Comparison of ENCODE assay signal across 8 mouse cellular contexts in the genomic region with DNA sequence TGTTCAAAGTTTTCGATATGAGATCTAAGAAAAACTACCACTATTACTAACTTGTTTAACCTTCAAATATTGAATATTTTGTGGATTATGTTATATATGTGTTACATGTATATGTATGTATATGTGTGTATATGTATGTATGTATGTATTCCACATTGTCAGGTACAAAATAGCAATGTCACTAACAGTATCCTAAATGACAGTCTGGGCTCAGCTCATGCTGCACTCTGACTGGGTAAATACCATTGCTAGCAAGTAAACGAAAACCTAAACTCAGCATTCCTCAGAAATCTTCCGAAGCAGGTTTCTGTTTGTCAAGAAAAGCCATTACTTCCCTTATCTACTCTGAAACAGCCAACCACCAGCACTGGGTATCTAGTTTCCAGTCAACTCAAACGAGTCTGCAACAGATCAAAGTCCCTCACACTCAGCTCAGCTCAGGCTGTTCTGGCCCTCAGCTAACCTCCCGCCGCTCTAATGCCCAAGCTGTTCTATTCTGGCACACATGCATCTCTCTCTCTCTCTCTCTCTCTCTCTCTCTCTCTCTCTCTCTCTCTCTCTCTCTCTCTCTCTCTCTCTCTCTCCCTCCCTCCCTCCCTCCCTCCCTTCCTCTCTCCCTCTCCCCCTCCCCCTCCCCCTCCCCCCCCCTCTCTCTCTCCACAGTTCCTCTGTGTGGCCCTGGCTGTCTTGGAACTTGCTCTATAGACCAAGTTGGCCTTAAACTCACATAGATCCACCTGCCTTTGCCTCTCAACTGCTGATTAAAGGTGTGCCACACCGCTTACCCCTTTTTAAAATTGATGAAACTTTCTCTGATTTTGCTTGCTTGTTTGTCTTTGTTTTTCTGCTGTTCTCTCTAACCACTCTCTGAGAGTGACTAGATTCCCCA. TPM values are rescaled to one million over a fixed set of nuclear protein-coding genes. Genes with fewer than 3 reads are reported as not detected.
DNase-seq lines count a peak whose midpoint lies in the region; ATAC-seq and TF ChIP-seq lines count a peak whose summit lies in the region.

No protein-coding gene starts in this region.

- no peaks in the 10 kb centered on the region for H3K36me3 ChIP-seq in lung, embryonic 15.5 days
- no peaks in the 10 kb centered on the region for H3K36me3 ChIP-seq in embryonic facial prominence, embryonic 11.5 days (replicated peaks; ENCODE audit: control insufficient read depth, insufficient read depth, low read depth, low read length)
- H3K36me3 ChIP-seq in kidney, postnatal 0 days (ENCODE audit: insufficient read depth, low read length), result no peaks in the 10 kb centered on the region
- no peaks in the 10 kb centered on the region for H3K36me3 ChIP-seq in myocyte (ENCODE audit: control insufficient read depth, insufficient read depth)
- no peaks in the 10 kb centered on the region for H3K36me3 ChIP-seq in hindbrain, postnatal 0 days (ENCODE audit: insufficient read depth, low read length)

- H3K4me3 ChIP-seq in lung, embryonic 15.5 days, result no peak overlapping the region
- no peak overlapping the region for H3K4me3 ChIP-seq in embryonic facial prominence, embryonic 11.5 days (ENCODE audit: low read depth, low read length)
- H3K4me3 ChIP-seq in kidney, postnatal 0 days (replicated peaks; ENCODE audit: low read depth, low read length), result no peak overlapping the region
- no peak overlapping the region for H3K4me3 ChIP-seq in myocyte
- no peak overlapping the region for H3K4me3 ChIP-seq in hindbrain, postnatal 0 days (ENCODE audit: low read length)

- TF ChIP-seq POLR2A in myocyte (IDR thresholded peaks at IDR 0.05; ENCODE audit: insufficient read length, low read depth), result no peak

- no peaks in the 10 kb centered on the region for H3K9me3 ChIP-seq in lung, embryonic 15.5 days
- no peaks in the 10 kb centered on the region for H3K9me3 ChIP-seq in embryonic facial prominence, embryonic 11.5 days (replicated peaks; ENCODE audit: control insufficient read depth, low read length)
- H3K9me3 ChIP-seq in kidney, postnatal 0 days (replicated peaks; ENCODE audit: low read length), result no peaks in the 10 kb centered on the region
- H3K9me3 ChIP-seq in hindbrain, postnatal 0 days (ENCODE audit: low read length), result no peaks in the 10 kb centered on the region

- DNase-seq in lung, postnatal 14 days, result no peak
- DNase-seq in embryonic facial prominence, embryonic 11.5 days (ENCODE audit: low spot score), result peak; percentile 63
- DNase-seq in kidney, postnatal 0 days (ENCODE audit: low spot score), result peak; percentile 48
- DNase-seq in frontal cortex, postnatal 25 days (ENCODE audit: low spot score in 2 of 2), result no peak
- DNase-seq in left cerebral cortex, adult 8-10 months (ENCODE audit: low spot score in 2 of 2), result no peak
- DNase-seq in hindbrain, postnatal 0 days (ENCODE audit: low spot score), result no peak

- peak; percentile 73; the same call in 1 of the 2 replicates for ATAC-seq in lung, embryonic 15.5 days (ENCODE audit: borderline replicate concordance, extremely low read depth, low FRiP score, low TSS enrichment)
- peak; percentile 85 for ATAC-seq in embryonic facial prominence, embryonic 11.5 days (replicated peaks; ENCODE audit: insufficient number of reproducible peaks, low FRiP score, low TSS enrichment, low read depth)
- ATAC-seq in kidney, postnatal 0 days (replicated peaks; ENCODE audit: low FRiP score, low read depth), result peak; percentile 84; the same call in 1 of the 2 replicates
- no peak for ATAC-seq in hindbrain, postnatal 0 days

- H3K79me2 ChIP-seq in myocyte (ENCODE audit: control insufficient read depth, insufficient read depth), result no peaks in the 10 kb centered on the region

- WGBS in lung, embryonic 15.5 days, result 23% methylated on average over 7 of the region's 7 CpGs
- WGBS in embryonic facial prominence, embryonic 11.5 days, result 41% methylated on average over 7 of the region's 7 CpGs
- 43% methylated on average over 7 of the region's 7 CpGs for WGBS in kidney, postnatal 0 days
- 67% methylated on average over 7 of the region's 7 CpGs for whole genome bisulfite sequencing in hindbrain, postnatal 0 days

- H3ac ChIP-seq in myocyte (ENCODE audit: control insufficient read depth, insufficient read length), result no peak overlapping the region

- TF ChIP-seq CTCF in kidney, postnatal 0 days (IDR thresholded peaks at IDR 0.05; ENCODE audit: low read depth), result no peak
- no peak for TF ChIP-seq CTCF in hindbrain, postnatal 0 days (IDR thresholded peaks at IDR 0.05; ENCODE audit: low read depth)

- no peak overlapping the region for H3K4me2 ChIP-seq in lung, embryonic 15.5 days
- no peak overlapping the region for H3K4me2 ChIP-seq in embryonic facial prominence, embryonic 11.5 days (ENCODE audit: low read depth, low read length)
- H3K4me2 ChIP-seq in kidney, postnatal 0 days (ENCODE audit: low read length), result no peak overlapping the region
- peak overlapping the region; percentile 31 for H3K4me2 ChIP-seq in myocyte (ENCODE audit: low read depth)
- no peak overlapping the region for H3K4me2 ChIP-seq in hindbrain, postnatal 0 days (ENCODE audit: low read depth, low read length)

- no peak overlapping the region for H3K9ac ChIP-seq in lung, embryonic 15.5 days
- H3K9ac ChIP-seq in embryonic facial prominence, embryonic 11.5 days (replicated peaks; ENCODE audit: low read length), result no peak overlapping the region
- H3K9ac ChIP-seq in kidney, postnatal 0 days (ENCODE audit: low read depth, low read length), result no peak overlapping the region
- H3K9ac ChIP-seq in hindbrain, postnatal 0 days (replicated peaks; ENCODE audit: low read length), result no peak overlapping the region

- H3K27me3 ChIP-seq in lung, embryonic 15.5 days, result no peaks in the 10 kb centered on the region
- H3K27me3 ChIP-seq in embryonic facial prominence, embryonic 11.5 days (ENCODE audit: control insufficient read depth, insufficient read depth, low read length), result no peaks in the 10 kb centered on the region
- no peaks in the 10 kb centered on the region for H3K27me3 ChIP-seq in kidney, postnatal 0 days (ENCODE audit: insufficient read depth, low read length)
- no peaks in the 10 kb centered on the region for H3K27me3 ChIP-seq in myocyte (ENCODE audit: control insufficient read depth, insufficient read depth, insufficient read length)
- H3K27me3 ChIP-seq in hindbrain, postnatal 0 days (ENCODE audit: insufficient read depth, low read length), result no peaks in the 10 kb centered on the region

- no peaks in the 10 kb centered on the region for H3K4me1 ChIP-seq in lung, embryonic 15.5 days
- no peaks in the 10 kb centered on the region for H3K4me1 ChIP-seq in embryonic facial prominence, embryonic 11.5 days (ENCODE audit: control insufficient read depth, insufficient read depth, low read length)
- H3K4me1 ChIP-seq in kidney, postnatal 0 days (replicated peaks; ENCODE audit: insufficient read depth, low read length), result no peaks in the 10 kb centered on the region
- H3K4me1 ChIP-seq in hindbrain, postnatal 0 days (ENCODE audit: insufficient read depth, low read length), result no peaks in the 10 kb centered on the region

- H3K27ac ChIP-seq in lung, embryonic 15.5 days, result no peak overlapping the region
- no peak overlapping the region for H3K27ac ChIP-seq in embryonic facial prominence, embryonic 11.5 days (replicated peaks; ENCODE audit: low read depth, low read length)
- H3K27ac ChIP-seq in kidney, postnatal 0 days, result no peak overlapping the region
- H3K27ac ChIP-seq in hindbrain, postnatal 0 days, result no peak overlapping the region

TF ChIP-seq in myocyte, 11 proteins besides CTCF, POLR2A, EP300 and RAD21:
- TF ChIP-seq USF1 (IDR thresholded peaks at IDR 0.05; ENCODE audit: low read depth) (no peak), TCF12 (IDR thresholded peaks at IDR 0.05; ENCODE audit: insufficient read depth, poor library complexity, severe bottlenecking) (no peak), SRF (IDR thresholded peaks at IDR 0.05; ENCODE audit: control insufficient read depth, insufficient read length, low read depth) (no peak)

RNA-seq across cellular contexts. Expression of a gene that starts 9.5 kb away (rescaled TPM):
- 218 and 224 TPM in 2 replicates for polyA plus RNA-seq in lung, embryonic 15.5 days (2015; fragmentation: Nextera tagmentation; extraction: Ambion mirVana)
- polyA plus RNA-seq in embryonic facial prominence, embryonic 11.5 days (2014; fragmentation: Nextera tagmentation; extraction: Ambion mirVana), result 229 and 260 TPM in 2 replicates
- polyA plus RNA-seq in kidney, postnatal 0 days (2015; fragmentation: Nextera tagmentation; extraction: Ambion mirVana), result 123 and 140 TPM in 2 replicates
- 3.1 TPM for polyA plus RNA-seq in myocyte (2012; fragmentation: generic; extraction: Trizol)
- 1 to 10 TPM; 5.9 to 8.6 (median 7.2) TPM for total RNA-seq in left cerebral cortex, adult 8-10 months (2022)
- 13.3 and 16.0 TPM in 2 replicates for total RNA-seq in hindbrain, postnatal 0 days (2014; rRNA removed)
- polyA plus RNA-seq in hindbrain, postnatal 0 days (2015; fragmentation: Nextera tagmentation; extraction: Ambion mirVana), result 55.8 and 64.6 TPM in 2 replicates

Comparison
In these comparisons a context has a peak if more than half of its experiments do, and no peak if none do; other contexts are left out.
1. DNase-seq: peak in embryonic facial prominence, embryonic 11.5 days (single experiment) and kidney, postnatal 0 days (single experiment); none in lung, postnatal 14 days (single experiment), frontal cortex, postnatal 25 days (0 of 2), left cerebral cortex, adult 8-10 months (0 of 2) and hindbrain, postnatal 0 days (single experiment).
2. RNA of a gene that starts 9.5 kb away (polyA plus RNA-seq): 229 to 260 TPM in embryonic facial prominence, embryonic 11.5 days, 218 to 224 TPM in lung, embryonic 15.5 days, 123 to 140 TPM in kidney, postnatal 0 days and 55.8 to 64.6 TPM in hindbrain, postnatal 0 days; 3.1 TPM in myocyte (single experiment); every median in the first group is over 10 times any median in the second.